Mouse (Mus musculus) layer of hippocampus, adult 18-20 months (tissue): ENCODE data around the gene Dhrs2. TPM values are rescaled to one million over a fixed set of nuclear protein-coding genes. Genes with fewer than 3 reads are reported as not detected.

Experiments
- DNase-seq, 2 experiments: peaks; one replicate each; pipeline ENCODE4 v3.0.0; 2022; ENCODE audit warnings: low spot score in 2 of 2
- long read RNA-seq: library from polyadenylated mRNA; stranded (forward); transcript quantifications from one replicate; pipeline ENCODE4 v2.0.0, GENCODE M21; 2021
- total RNA-seq, 2 experiments: library from RNA; stranded (reverse); gene quantifications; 2 replicates each; pipeline ENCODE4 v1.2.3; 2021

Gene Dhrs2
- not detected for total RNA-seq
- long read RNA-seq, result 0 reads

GRCm38 (mm10) chr14:55221707-55222106 is at the start of gene Dhrs2:
TSS of gene Dhrs2 (plus strand) at chr14:55222007.
- no peak for DNase-seq

GRCm38 (mm10) chr14:55174164-55174563 is 47.6 kb upstream of the Dhrs2 start:
- no peak for DNase-seq

- peak; percentile 25 to 70 for DNase-seq
These were observed 44.5 kb upstream of the Dhrs2 start for GRCm38 (mm10) chr14:55177274-55177673.

GRCm38 (mm10) chr14:55180951-55181350 is 40.9 kb upstream of the Dhrs2 start:
- no peak for DNase-seq

GRCm38 (mm10) chr14:55183231-55183630 is 38.6 kb upstream of the Dhrs2 start:
- no peak for DNase-seq

GRCm38 (mm10) chr14:55184640-55185145 is 37.1 kb upstream of the Dhrs2 start:
- no peak for DNase-seq

GRCm38 (mm10) chr14:55188491-55188890 is 33.3 kb upstream of the Dhrs2 start:
- DNase-seq, result peak in 1 of 2 experiments; percentile 32

- DNase-seq, result peak; percentile 78 to 88
These were observed 32.4 kb upstream of the Dhrs2 start for GRCm38 (mm10) chr14:55189351-55189769.

- DNase-seq, result no peak
These were observed 28.5 kb upstream of the Dhrs2 start for GRCm38 (mm10) chr14:55193354-55193753.

GRCm38 (mm10) chr14:55193876-55194635 is 27.8 kb upstream of the Dhrs2 start:
- peak in 1 of 2 experiments; percentile 21 for DNase-seq

GRCm38 (mm10) chr14:55194786-55195185 is 27.0 kb upstream of the Dhrs2 start:
- no peak for DNase-seq

GRCm38 (mm10) chr14:55197121-55197520 is 24.7 kb upstream of the Dhrs2 start:
- no peak for DNase-seq

- DNase-seq, result no peak
These were observed 23.6 kb upstream of the Dhrs2 start for GRCm38 (mm10) chr14:55198187-55198586.

GRCm38 (mm10) chr14:55204544-55204943 is 17.3 kb upstream of the Dhrs2 start:
- DNase-seq, result no peak

GRCm38 (mm10) chr14:55205045-55205750 is 16.6 kb upstream of the Dhrs2 start:
- peak; percentile 76 to 88 for DNase-seq

GRCm38 (mm10) chr14:55208306-55208705 is 13.5 kb upstream of the Dhrs2 start:
- DNase-seq, result no peak

- no peak for DNase-seq
These were observed 8.2 kb upstream of the Dhrs2 start for GRCm38 (mm10) chr14:55213621-55214020.

- peak in 1 of 2 experiments; percentile 53 for DNase-seq
These were observed 7.3 kb upstream of the Dhrs2 start for GRCm38 (mm10) chr14:55214507-55214906.

- peak in 1 of 2 experiments; percentile 6 for DNase-seq
These were observed 1.4 kb downstream of the Dhrs2 start for GRCm38 (mm10) chr14:55223172-55223571.

GRCm38 (mm10) chr14:55234639-55235038 is 12.8 kb downstream of the Dhrs2 start:
- DNase-seq, result no peak

GRCm38 (mm10) chr14:55236685-55237084 is 14.9 kb downstream of the Dhrs2 start:
- DNase-seq, result no peak

- peak in 1 of 2 experiments; percentile 5 for DNase-seq
These were observed 20.9 kb downstream of the Dhrs2 start for GRCm38 (mm10) chr14:55242664-55243063.
